Mouse (Mus musculus): ENCODE results near the gene Adat3.
A peak's percentile ranks its signal among the peaks of the same experiment; 100 is the strongest.

Gene Adat3

GRCm38 (mm10) chr10:80653156-80653720, 50.6 kb downstream of the Adat3 start:
- no peak for DNase-seq (ENCODE audit: low read depth, low spot score)

- DNase-seq (ENCODE audit: low read depth, low spot score), result no peak
Measured at GRCm38 (mm10) chr10:80654866-80655265, 52.2 kb downstream of the Adat3 start.

GRCm38 (mm10) chr10:80655406-80656129, 52.9 kb downstream of the Adat3 start:
- DNase-seq (ENCODE audit: low read depth, low spot score), result no peak

GRCm38 (mm10) chr10:80656130-80656862, 53.6 kb downstream of the Adat3 start:
- DNase-seq (ENCODE audit: low read depth, low spot score), result peak; percentile 99

GRCm38 (mm10) chr10:80656863-80657623, 54.4 kb downstream of the Adat3 start, which contains the start of gene Btbd2:
Gene Btbd2 (minus strand): TSS chr10:80657071.
- no peak for DNase-seq (ENCODE audit: low read depth, low spot score)

Data from embryo, embryonic 11.5 days (tissue).